Mouse (Mus musculus) stomach, embryonic 16.5 days (tissue): ENCODE results near the gene Vasp. TPM values are rescaled to one million over a fixed set of nuclear protein-coding genes. Genes with fewer than 3 reads are reported as not detected.

ENCODE experiments used
- ATAC-seq: fragments of 200-750 bp; cut with Nextera tagmentation; 2 replicates; pipeline ENCODE4 v1.8.0; 2017; ENCODE audit warnings: moderate number of reproducible peaks, moderate TSS enrichment; ENCODE audit not compliant: insufficient read depth, low FRiP score
- H3K27ac ChIP-seq: fragments of 300-500 bp; sonication (generic); 2 replicates; pipeline ENCODE4 v1.5.1; 2014; ENCODE audit warnings: low read length
- H3K27me3 ChIP-seq: fragments of 300-500 bp; sonication (generic); 2 replicates; pipeline ENCODE4 v1.6.1; 2014; ENCODE audit warnings: low read length, control low read depth, mixed read lengths; ENCODE audit not compliant: control insufficient read depth, insufficient read depth
- H3K36me3 ChIP-seq: fragments of 300-500 bp; sonication (generic); 2 replicates; pipeline ENCODE4 v1.6.1; 2014; ENCODE audit warnings: low read length; ENCODE audit not compliant: control insufficient read depth, insufficient read depth
- H3K4me1 ChIP-seq: fragments of 300-500 bp; sonication (generic); 2 replicates; pipeline ENCODE4 v1.6.1; 2014; ENCODE audit warnings: low read length, control low read depth, mixed read lengths; ENCODE audit not compliant: control insufficient read depth, insufficient read depth
- H3K4me2 ChIP-seq: fragments of 300-500 bp; sonication (generic); 2 replicates; pipeline ENCODE4 v1.6.1; 2014; ENCODE audit warnings: low read depth, low read length, mixed read lengths
- H3K4me3 ChIP-seq: fragments of 300-500 bp; sonication (generic); replicated peaks from 2 replicates; pipeline ENCODE4 v1.5.1; 2014; ENCODE audit warnings: mild to moderate bottlenecking, low read length
- H3K9ac ChIP-seq: fragments of 300-500 bp; sonication (generic); 2 replicates; pipeline ENCODE4 v1.6.1; 2014; ENCODE audit warnings: low read length
- H3K9me3 ChIP-seq: fragments of 300-500 bp; sonication (generic); replicated peaks from 2 replicates; pipeline ENCODE4 v1.6.1; 2016; ENCODE audit warnings: low read length, control low read depth; ENCODE audit not compliant: control insufficient read depth
- WGBS: fragments of 180-500 bp; shearing (Covaris S2); extraction: QIAGEN DNeasy Blood & Tissue Kit; methylation state at CpG from one replicate; pipeline ENCODE4 v1.1.7; 2014; 5-methylcytosine and 5-hydroxymethylcytosine counted together
- polyA plus RNA-seq: library from polyadenylated mRNA; unstranded; fragments of >200 nt; fragmentation: Nextera tagmentation; extraction: Ambion mirVana; gene quantifications from 2 replicates; pipeline ENCODE4 v1.2.1, GENCODE M21; 2015

The Vasp gene
- polyA plus RNA-seq, 1 experiment from 2014 or later = 85.6 TPM

- no peak overlapping the region for H3K4me3 ChIP-seq
- H3K27me3 ChIP-seq = no peaks in the 10 kb centered on the region
- H3K9ac ChIP-seq = no peak overlapping the region
- WGBS = 57% methylated on average over 9 of the region's 9 CpGs
- no peaks in the 10 kb centered on the region; the same call in 1 of the 2 replicates for H3K9me3 ChIP-seq
- no peak overlapping the region for H3K27ac ChIP-seq
- H3K36me3 ChIP-seq = no peaks in the 10 kb centered on the region
- peaks cover 11% of the 10 kb centered on the region; the same call in 1 of the 2 replicates for H3K4me1 ChIP-seq
- ATAC-seq = no peak
- H3K4me2 ChIP-seq = no peak overlapping the region
These were observed 56.7 kb downstream of the Vasp start for GRCm38 (mm10) chr7:19214940-19215339.

DNA sequence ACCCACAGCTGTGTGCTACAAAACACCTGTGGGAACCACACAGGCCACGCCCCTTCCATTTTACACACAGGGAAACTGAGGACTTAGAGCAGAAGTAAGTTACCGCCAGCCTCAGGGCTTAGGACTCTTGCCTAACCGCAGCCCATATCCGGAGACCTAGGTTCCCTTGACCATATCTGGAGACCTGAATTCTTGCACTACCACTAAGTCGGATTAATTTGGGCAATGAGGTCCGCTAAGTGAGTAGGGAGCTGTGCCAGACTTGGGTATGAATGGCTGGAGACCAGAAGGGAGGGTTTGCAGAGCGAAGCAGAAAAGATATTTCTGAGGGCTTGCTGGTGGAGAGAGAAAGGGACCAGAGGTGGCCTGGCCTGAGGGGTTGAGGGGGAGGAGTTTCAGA lies 57.2 kb downstream of the Vasp start:
- H3K4me3 ChIP-seq = no peak overlapping the region
- no peak overlapping the region for H3K27ac ChIP-seq
- no peaks in the 10 kb centered on the region for H3K36me3 ChIP-seq
- H3K27me3 ChIP-seq = no peaks in the 10 kb centered on the region
- no peak overlapping the region for H3K4me2 ChIP-seq
- no peak overlapping the region for H3K9ac ChIP-seq
- no peak for ATAC-seq
- H3K4me1 ChIP-seq = peaks cover 11% of the 10 kb centered on the region; the same call in 1 of the 2 replicates
- H3K9me3 ChIP-seq = no peaks in the 10 kb centered on the region; the same call in 1 of the 2 replicates
- 67% methylated on average over 7 of the region's 7 CpGs for WGBS

DNA sequence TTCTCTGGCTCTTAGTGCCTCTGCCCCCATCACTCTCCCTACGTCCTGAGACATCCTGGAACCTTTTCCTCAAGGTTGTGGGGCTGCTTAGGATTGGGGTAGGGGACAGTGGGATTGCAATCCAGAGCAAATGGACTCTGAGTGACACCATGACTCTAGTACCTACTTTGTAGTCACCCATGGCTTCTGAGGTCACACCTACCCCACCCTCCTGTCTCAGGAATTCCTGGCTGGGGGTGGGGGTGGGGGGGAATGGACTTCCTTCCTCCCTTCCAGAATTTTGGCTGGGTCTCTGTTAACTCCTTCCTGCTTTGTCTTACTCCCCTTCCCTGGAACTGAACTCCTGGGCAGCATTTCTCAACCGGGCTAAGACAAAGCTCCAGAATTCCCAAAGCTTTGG lies 58.2 kb downstream of the Vasp start:
- no peak overlapping the region for H3K4me2 ChIP-seq
- no peak for ATAC-seq
- no peaks in the 10 kb centered on the region for H3K36me3 ChIP-seq
- no peaks in the 10 kb centered on the region; the same call in 1 of the 2 replicates for H3K9me3 ChIP-seq
- H3K4me3 ChIP-seq = no peak overlapping the region
- H3K27ac ChIP-seq = no peak overlapping the region
- WGBS = 58% methylated on average over 2 of the region's 2 CpGs
- H3K9ac ChIP-seq = no peak overlapping the region
- H3K4me1 ChIP-seq = peaks cover 11% of the 10 kb centered on the region; the same call in 1 of the 2 replicates
- no peaks in the 10 kb centered on the region for H3K27me3 ChIP-seq

DNA sequence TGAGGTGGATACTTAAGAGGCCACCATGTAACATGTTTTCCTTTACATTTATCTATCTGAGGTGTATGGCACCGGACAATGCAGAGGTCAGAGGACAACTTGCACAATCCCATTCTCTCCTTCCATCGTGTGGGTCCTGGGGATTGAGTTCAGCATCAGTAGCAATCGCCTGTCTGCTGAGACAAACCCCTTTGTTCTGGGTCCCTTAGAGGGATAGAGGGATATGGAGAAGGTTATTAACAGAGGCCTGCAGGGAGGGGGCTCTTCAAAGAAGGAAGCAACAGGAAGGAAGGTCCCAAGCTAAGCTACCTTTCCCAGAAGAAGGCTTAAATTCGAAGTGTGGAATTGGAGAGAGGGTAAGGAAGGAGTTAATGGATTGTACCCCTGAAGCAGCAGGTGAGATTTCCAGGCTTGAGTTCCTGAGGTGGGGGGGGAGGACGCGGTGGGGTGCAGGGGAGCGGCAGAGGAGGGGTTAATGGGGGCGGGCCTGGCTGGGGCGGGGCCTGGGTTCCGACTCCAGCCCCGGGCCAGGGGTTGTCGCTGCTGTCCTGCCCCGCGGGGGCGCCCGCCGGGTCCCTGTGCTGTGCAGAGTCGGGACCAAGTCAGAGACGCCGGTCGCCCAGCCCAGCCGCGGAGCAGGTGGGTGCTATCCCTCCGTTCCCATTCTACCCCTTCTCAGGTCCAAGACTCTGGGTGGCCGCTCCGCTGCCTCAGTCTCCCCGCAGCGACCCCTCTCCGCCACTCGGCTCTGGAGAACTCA lies 59.4 kb downstream of the Vasp start, which contains the start of gene Gpr4:
Gene Gpr4, plus strand, starts transcription at position 543 of the 760 bp plus-strand sequence.
- H3K9me3 ChIP-seq = no peaks in the 10 kb centered on the region; the same call in 1 of the 2 replicates
- peak within 1 kb of the TSS; percentile 53 for H3K4me3 ChIP-seq
- no peak within 1 kb of the TSS for H3K27ac ChIP-seq
- WGBS = 2% methylated on average over 29 of the region's 30 CpGs
- peaks cover 7% of the 10 kb centered on the region; the same call in 1 of the 2 replicates for H3K4me1 ChIP-seq
- peak; percentile 75; the same call in 1 of the 2 replicates for ATAC-seq
- peak within 1 kb of the TSS; percentile 76 for H3K4me2 ChIP-seq
- no peaks in the 10 kb centered on the region for H3K36me3 ChIP-seq
- no peaks in the 10 kb centered on the region for H3K27me3 ChIP-seq
- H3K9ac ChIP-seq = peak within 1 kb of the TSS; percentile 66

- 64% methylated on average over 5 of the region's 5 CpGs for WGBS
- H3K4me3 ChIP-seq = no peak overlapping the region
- no peak overlapping the region for H3K9ac ChIP-seq
- no peaks in the 10 kb centered on the region; the same call in 1 of the 2 replicates for H3K9me3 ChIP-seq
- H3K36me3 ChIP-seq = no peaks in the 10 kb centered on the region
- H3K4me1 ChIP-seq = peaks cover 7% of the 10 kb centered on the region; the same call in 1 of the 2 replicates
- H3K4me2 ChIP-seq = no peak overlapping the region
- no peak overlapping the region for H3K27ac ChIP-seq
- ATAC-seq = no peak
- H3K27me3 ChIP-seq = no peaks in the 10 kb centered on the region
These were observed 60.5 kb downstream of the Vasp start for GRCm38 (mm10) chr7:19211041-19211675.

DNA sequence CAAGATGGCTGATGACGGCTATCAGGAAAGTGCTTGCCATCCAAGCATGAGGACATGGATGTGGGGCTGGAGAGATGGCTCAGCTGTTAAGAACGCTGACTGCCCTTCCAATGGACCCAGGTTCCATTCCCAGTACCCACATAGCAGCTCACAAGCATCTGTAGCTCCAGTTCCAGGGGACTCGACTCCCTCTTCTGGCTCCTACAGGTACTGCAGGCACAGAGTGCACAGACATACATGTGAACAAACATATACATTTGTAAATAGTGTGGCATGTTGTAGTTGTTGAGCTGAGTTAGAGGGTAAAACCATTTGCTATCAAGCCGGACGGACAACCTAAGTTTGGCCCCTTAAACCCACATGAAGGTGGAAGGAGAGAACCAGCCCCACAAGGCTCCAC lies 61.6 kb downstream of the Vasp start:
- ATAC-seq = no peak
- H3K4me3 ChIP-seq = no peak overlapping the region
- H3K4me1 ChIP-seq = peaks cover 7% of the 10 kb centered on the region; the same call in 1 of the 2 replicates
- no peaks in the 10 kb centered on the region for H3K36me3 ChIP-seq
- no peak overlapping the region for H3K9ac ChIP-seq
- H3K4me2 ChIP-seq = no peak overlapping the region
- H3K27ac ChIP-seq = no peak overlapping the region
- H3K9me3 ChIP-seq = no peaks in the 10 kb centered on the region; the same call in 1 of the 2 replicates
- 94% methylated on average over 5 of the region's 5 CpGs for WGBS
- no peaks in the 10 kb centered on the region for H3K27me3 ChIP-seq

GRCm38 (mm10) chr7:19209494-19209893 lies 62.1 kb downstream of the Vasp start:
- H3K9ac ChIP-seq = no peak overlapping the region
- H3K36me3 ChIP-seq = no peaks in the 10 kb centered on the region
- H3K4me2 ChIP-seq = no peak overlapping the region
- no peak for ATAC-seq
- H3K9me3 ChIP-seq = no peaks in the 10 kb centered on the region; the same call in 1 of the 2 replicates
- H3K27ac ChIP-seq = no peak overlapping the region
- peaks cover 7% of the 10 kb centered on the region; the same call in 1 of the 2 replicates for H3K4me1 ChIP-seq
- no peaks in the 10 kb centered on the region for H3K27me3 ChIP-seq
- no peak overlapping the region for H3K4me3 ChIP-seq
- 73% methylated on average over 4 of the region's 4 CpGs for WGBS

- H3K9ac ChIP-seq = no peak overlapping the region
- no peak overlapping the region for H3K4me3 ChIP-seq
- H3K27ac ChIP-seq = no peak overlapping the region
- H3K4me2 ChIP-seq = no peak overlapping the region
- no peaks in the 10 kb centered on the region for H3K27me3 ChIP-seq
- no peaks in the 10 kb centered on the region; the same call in 1 of the 2 replicates for H3K9me3 ChIP-seq
- 51% methylated on average over 7 of the region's 7 CpGs for WGBS
- peaks cover 7% of the 10 kb centered on the region; the same call in 1 of the 2 replicates for H3K4me1 ChIP-seq
- ATAC-seq = no peak
- H3K36me3 ChIP-seq = no peaks in the 10 kb centered on the region
These were observed 62.6 kb downstream of the Vasp start for GRCm38 (mm10) chr7:19208944-19209472.
